8 mouse cellular contexts compared by ENCODE assay signal in genomic region chr1:74505721-74506464, GRCm38 (mm10). TPM values are rescaled to one million over a fixed set of nuclear protein-coding genes. Genes with fewer than 3 reads are reported as not detected.
A peak's percentile ranks its signal among the peaks of the same experiment; 100 is the strongest.
DNase-seq lines count a peak whose midpoint lies in the region; ATAC-seq and TF ChIP-seq lines count a peak whose summit lies in the region.

Gene Cnot9, plus strand, starts transcription at chr1:74506058.

- peak within 1 kb of the TSS; percentile 97 for H3K27ac ChIP-seq in ES-E14 (ENCODE audit: insufficient read depth, low read depth, low read length, poor library complexity, severe bottlenecking)
- peak within 1 kb of the TSS; percentile 73 for H3K27ac ChIP-seq in forebrain, embryonic 15.5 days (replicated peaks)

- H3K27me3 ChIP-seq in forebrain, embryonic 15.5 days, result no peaks in the 10 kb centered on the region

- DNase-seq in ES-E14 (ENCODE audit: low read depth, low spot score), result peak; percentile 99
- peak; percentile 100 for DNase-seq in cerebellum, adult 11-12 months
- DNase-seq in heart, postnatal 25 days (ENCODE audit: low spot score), result peak; percentile 99
- peak; percentile 100 for DNase-seq in layer of hippocampus, adult 18-20 months (ENCODE audit: low spot score in 2 of 2)
- peak; percentile 100 for DNase-seq in lung, adult 2 months
- peak; percentile 100 for DNase-seq in thymus, adult 18-20 months

- H3K9ac ChIP-seq in ES-E14 (ENCODE audit: insufficient read depth, low read depth, low read length, poor library complexity, severe bottlenecking), result peak within 1 kb of the TSS; percentile 99
- H3K9ac ChIP-seq in forebrain, embryonic 15.5 days (replicated peaks), result peak within 1 kb of the TSS; percentile 79

- H3K4me1 ChIP-seq in ES-E14 (ENCODE audit: control insufficient read depth in 2 of 2, insufficient read depth in 2 of 2, low read length in 2 of 2, poor library complexity in 1 of 2), result peaks cover 1 to 8% of the 10 kb centered on the region in 2 experiments; a peak in 1 of 4 replicates
- H3K4me1 ChIP-seq in forebrain, embryonic 15.5 days, result peaks cover 43% of the 10 kb centered on the region
- peaks cover 3% of the 10 kb centered on the region for H3K4me1 ChIP-seq in lung, adult 2 months (ENCODE audit: control insufficient read depth, insufficient read depth, low read length)

- intact Hi-C loops in heart, postnatal 25 days (cut with DNase I), result loop anchor here (2.0 kb wide), 1 partner anchor 81 kb away; no protein-coding TSS in a partner anchor

- ATAC-seq in forebrain, embryonic 15.5 days (replicated peaks), result peak; percentile 100
- peak; percentile 96 for ATAC-seq in neutrophil, adult 5-6 weeks (ENCODE audit: extremely low read depth, insufficient number of reproducible peaks, low FRiP score, poor library complexity, severe bottlenecking)

- in situ Hi-C loops in ES-E14 (cut with MboI; ENCODE audit: low sequenced_read_pairs in 2 of 2, unreplicated experiment in 2 of 2), result no loop called here

- peak within 1 kb of the TSS; percentile 81 for H3K4me2 ChIP-seq in forebrain, embryonic 15.5 days (replicated peaks)

- WGBS in forebrain, embryonic 15.5 days, result under 1% methylated on average over 60 of the region's 64 CpGs
- under 1% methylated on average over 64 of the region's 64 CpGs for WGBS in lung, adult 2 months

- no peaks in the 10 kb centered on the region; the same call in 1 of the 2 replicates for H3K36me3 ChIP-seq in ES-E14 (ENCODE audit: control insufficient read depth, insufficient read depth, low read length, poor library complexity, severe bottlenecking)
- no peaks in the 10 kb centered on the region for H3K36me3 ChIP-seq in forebrain, embryonic 15.5 days

- peak within 1 kb of the TSS; percentile 95 to 99 for H3K4me3 ChIP-seq in ES-E14 (ENCODE audit: insufficient read depth in 1 of 2, low read depth in 1 of 2, low read length in 2 of 2, poor library complexity in 1 of 2, severe bottlenecking in 1 of 2)
- peak within 1 kb of the TSS; percentile 56 for H3K4me3 ChIP-seq in forebrain, embryonic 15.5 days
- H3K4me3 ChIP-seq in lung, adult 2 months (replicated peaks; ENCODE audit: extremely low read depth, low read depth, low read length), result peak within 1 kb of the TSS; percentile 83

- no peak for TF ChIP-seq CTCF in lung, adult 2 months (IDR thresholded peaks at IDR 0.05; ENCODE audit: insufficient read depth, low read length)

- H3K9me3 ChIP-seq in ES-E14 (ENCODE audit: control insufficient read depth, insufficient read depth, low read depth, low read length), result no peaks in the 10 kb centered on the region
- no peaks in the 10 kb centered on the region for H3K9me3 ChIP-seq in forebrain, embryonic 15.5 days

- TF ChIP-seq POLR2A in lung, adult 2 months (IDR thresholded peaks at IDR 0.05; ENCODE audit: borderline replicate concordance, extremely low read depth, low read depth, low read length), result peak; percentile 78; the same call in 1 of the 2 replicates

TF ChIP-seq in ES-E14, 5 proteins besides CTCF, POLR2A, EP300 and RAD21:
- no peak for TF ChIP-seq ZC3H11A (IDR thresholded peaks at IDR 0.05; ENCODE audit: borderline replicate concordance, low read depth, low read length)
- peak; percentile 66; the same call in 1 of the 2 replicates for TF ChIP-seq CHD2 (IDR thresholded peaks at IDR 0.05; ENCODE audit: low read depth, low read length)

RNA-seq across cellular contexts. Expression of gene Cnot9, which starts in this region (rescaled TPM):
- 41.1 and 57.1 TPM in 2 replicates for total RNA-seq in ES-E14 (2012; rRNA removed)
- 53.8 and 56.2 TPM in 2 replicates for polyA plus RNA-seq in forebrain, embryonic 15.5 days (2015; fragmentation: Nextera tagmentation; extraction: Ambion mirVana)
- 10 to 100 TPM; 12.5 to 14.7 TPM for total RNA-seq in heart, postnatal 25 days (2021)
- total RNA-seq in layer of hippocampus, adult 18-20 months (2021), result 10 to 100 TPM; 24.6 to 27.0 TPM
- polyA plus RNA-seq in lung, adult 2 months (2012; rRNA removed), result 10.4 and 14.3 TPM in 2 replicates
- total RNA-seq in neutrophil, adult 5-6 weeks (2017), result 17.4 and 19.6 TPM in 2 replicates

Comparison
In these comparisons a context has a peak if more than half of its experiments do, and no peak if none do; other contexts are left out.
1. Peak in every context shown above with its lines: DNase-seq, ATAC-seq, H3K4me3 ChIP-seq and H3K27ac ChIP-seq.